Mouse (Mus musculus): ENCODE results near the gene Gm8257. TPM values are rescaled to one million over a fixed set of nuclear protein-coding genes. Genes with fewer than 3 reads are reported as not detected.
"Not testable (repeated sequence)": the region's sequence is repeated elsewhere in the genome, so short reads cannot be mapped to it uniquely, and the experiment has no call there.

Gene Gm8257
- not detected in 2 replicates for polyA plus RNA-seq (2015; fragmentation: Nextera tagmentation; extraction: Ambion mirVana)

GRCm38 (mm10) chr14:44706356-44706755 is at the start of gene Gm8257:
Gm8257 (minus strand) TSS chr14:44706456.
- not testable (repeated sequence) for H3K27me3 ChIP-seq; H3K27ac ChIP-seq; H3K9ac ChIP-seq; H3K4me2 ChIP-seq; H3K4me3 ChIP-seq (replicated peaks); ATAC-seq (replicated peaks; ENCODE audit: low FRiP score); H3K4me1 ChIP-seq; H3K36me3 ChIP-seq; H3K9me3 ChIP-seq (replicated peaks)
- WGBS = 85% methylated on average over 3 of the region's 3 CpGs

- no peak within 1 kb of the TSS for H3K4me3 ChIP-seq (replicated peaks)
- H3K27me3 ChIP-seq = no peaks in the 10 kb centered on the region
- no peak within 1 kb of the TSS for H3K9ac ChIP-seq
- H3K27ac ChIP-seq = no peak within 1 kb of the TSS
- H3K4me2 ChIP-seq = no peak within 1 kb of the TSS
- no peaks in the 10 kb centered on the region for H3K4me1 ChIP-seq
- H3K36me3 ChIP-seq = no peaks in the 10 kb centered on the region
- ATAC-seq (replicated peaks; ENCODE audit: low FRiP score) = no peak
- WGBS = 84% methylated on average over 3 of the region's 3 CpGs
- no peaks in the 10 kb centered on the region for H3K9me3 ChIP-seq (replicated peaks)
These were observed 44.0 kb upstream of the Gm8257 start, which contains the start of gene Gm8267 for GRCm38 (mm10) chr14:44750240-44750639. Gm8267 (minus strand) TSS chr14:44750340.

- 72% methylated on average over 1 of the region's 1 CpGs for WGBS
- H3K4me2 ChIP-seq; ATAC-seq (replicated peaks; ENCODE audit: low FRiP score); H3K27ac ChIP-seq; H3K9me3 ChIP-seq (replicated peaks); H3K4me1 ChIP-seq; H3K36me3 ChIP-seq; H3K9ac ChIP-seq; H3K4me3 ChIP-seq (replicated peaks); H3K27me3 ChIP-seq: not testable (repeated sequence)
These were observed 36.5 kb upstream of the Gm8257 start for GRCm38 (mm10) chr14:44742789-44743188.

GRCm38 (mm10) chr14:44730711-44731110 is 24.5 kb upstream of the Gm8257 start:
- H3K4me1 ChIP-seq; H3K4me2 ChIP-seq; H3K36me3 ChIP-seq; H3K4me3 ChIP-seq (replicated peaks); H3K27ac ChIP-seq; H3K27me3 ChIP-seq; H3K9ac ChIP-seq; ATAC-seq (replicated peaks; ENCODE audit: low FRiP score); H3K9me3 ChIP-seq (replicated peaks): not testable (repeated sequence)

GRCm38 (mm10) chr14:44627737-44628136 is 78.5 kb downstream of the Gm8257 start, which contains the start of gene Gm5624:
Gm5624 (minus strand) TSS chr14:44627938.
- not testable (repeated sequence) for H3K27ac ChIP-seq; H3K27me3 ChIP-seq; H3K9me3 ChIP-seq (replicated peaks); H3K36me3 ChIP-seq; ATAC-seq (replicated peaks; ENCODE audit: low FRiP score); H3K9ac ChIP-seq; H3K4me2 ChIP-seq; H3K4me3 ChIP-seq (replicated peaks); H3K4me1 ChIP-seq
- 74% methylated on average over 4 of the region's 4 CpGs for WGBS

Other genes with a start within 250 kb of the Gm8257 start
- not detected in 2 replicates for gene BC061237, start 214.0 kb downstream of the Gm8257 start, polyA plus RNA-seq (2015; fragmentation: Nextera tagmentation; extraction: Ambion mirVana)
- gene Gm17093, start 188.2 kb downstream of the Gm8257 start, polyA plus RNA-seq (2015; fragmentation: Nextera tagmentation; extraction: Ambion mirVana) = not detected in 2 replicates
- gene Gm8247, start 123.3 kb downstream of the Gm8257 start, polyA plus RNA-seq (2015; fragmentation: Nextera tagmentation; extraction: Ambion mirVana) = not detected in 2 replicates
- not detected in 2 replicates for gene Gm5624, start 78.5 kb downstream of the Gm8257 start, polyA plus RNA-seq (2015; fragmentation: Nextera tagmentation; extraction: Ambion mirVana)
- not detected in 2 replicates for gene Gm8267, start 43.9 kb upstream of the Gm8257 start, polyA plus RNA-seq (2015; fragmentation: Nextera tagmentation; extraction: Ambion mirVana)
- not detected in 2 replicates for gene Ptgdr, start 152.9 kb upstream of the Gm8257 start, polyA plus RNA-seq (2015; fragmentation: Nextera tagmentation; extraction: Ambion mirVana)

Measured in kidney, embryonic 15.5 days (tissue).